Mouse (Mus musculus): ENCODE data around the gene Clmp. TPM values are rescaled to one million over a fixed set of nuclear protein-coding genes. Genes with fewer than 3 reads are reported as not detected.
"Not testable (repeated sequence)": the region's sequence is repeated elsewhere in the genome, so short reads cannot be mapped to it uniquely, and the experiment has no call there.

Clmp gene
- total RNA-seq, 2 experiments from 2014 or later, result 13.0 to 16.6 TPM

GRCm38 (mm10) chr9:40773142-40773541, 87.4 kb downstream of the Clmp start:
- DNase-seq (ENCODE audit: low spot score in 2 of 2), result not testable (repeated sequence)

GRCm38 (mm10) chr9:40773869-40774268, 88.1 kb downstream of the Clmp start:
- DNase-seq (ENCODE audit: low spot score in 2 of 2), result no peak

- DNase-seq (ENCODE audit: low spot score in 2 of 2), result no peak
Observed at GRCm38 (mm10) chr9:40776044-40776443, 90.3 kb downstream of the Clmp start.

GRCm38 (mm10) chr9:40776459-40777248, 90.9 kb downstream of the Clmp start:
- no peak for DNase-seq (ENCODE audit: low spot score in 2 of 2)

- DNase-seq (ENCODE audit: low spot score in 2 of 2), result no peak
Observed at GRCm38 (mm10) chr9:40780111-40780510, 94.3 kb downstream of the Clmp start.

- DNase-seq (ENCODE audit: low spot score in 2 of 2), result no peak
Observed at GRCm38 (mm10) chr9:40780892-40781725, 95.3 kb downstream of the Clmp start.

- DNase-seq (ENCODE audit: low spot score in 2 of 2), result no peak
Observed at GRCm38 (mm10) chr9:40781726-40782581, 96.2 kb downstream of the Clmp start.

- DNase-seq (ENCODE audit: low spot score in 2 of 2), result no peak
Observed at GRCm38 (mm10) chr9:40783641-40784373, 98.0 kb downstream of the Clmp start.

- no peak for DNase-seq (ENCODE audit: low spot score in 2 of 2)
Observed at GRCm38 (mm10) chr9:40784374-40784967, 98.7 kb downstream of the Clmp start.

GRCm38 (mm10) chr9:40785452-40785851, 99.7 kb downstream of the Clmp start:
- DNase-seq (ENCODE audit: low spot score in 2 of 2), result no peak

- DNase-seq (ENCODE audit: low spot score in 2 of 2), result not testable (repeated sequence)
Observed at GRCm38 (mm10) chr9:40786820-40787219, 101.1 kb downstream of the Clmp start.

- DNase-seq (ENCODE audit: low spot score in 2 of 2), result no peak
Observed at GRCm38 (mm10) chr9:40791864-40792633, 106.3 kb downstream of the Clmp start.

GRCm38 (mm10) chr9:40793581-40793980, 107.8 kb downstream of the Clmp start:
- no peak for DNase-seq (ENCODE audit: low spot score in 2 of 2)

GRCm38 (mm10) chr9:40794251-40794650, 108.5 kb downstream of the Clmp start:
- DNase-seq (ENCODE audit: low spot score in 2 of 2), result no peak

GRCm38 (mm10) chr9:40794926-40795325, 109.2 kb downstream of the Clmp start:
- no peak for DNase-seq (ENCODE audit: low spot score in 2 of 2)

- DNase-seq (ENCODE audit: low spot score in 2 of 2), result no peak
Observed at GRCm38 (mm10) chr9:40795562-40795961, 109.8 kb downstream of the Clmp start.

- no peak for DNase-seq (ENCODE audit: low spot score in 2 of 2)
Observed at GRCm38 (mm10) chr9:40796054-40796453, 110.3 kb downstream of the Clmp start.

GRCm38 (mm10) chr9:40798247-40798960, 112.6 kb downstream of the Clmp start:
- DNase-seq (ENCODE audit: low spot score in 2 of 2), result no peak

GRCm38 (mm10) chr9:40799112-40799511, 113.3 kb downstream of the Clmp start:
- no peak for DNase-seq (ENCODE audit: low spot score in 2 of 2)
